Mouse (Mus musculus) olfactory bulb, adult 2 months (tissue): Measurements from ENCODE around the gene Zfp992.

Experiments
- CTCF ChIP-seq: fragments of 200-500 bp; IDR thresholded peaks from 2 replicates; pipeline ENCODE4 v1.5.1; 2012; ENCODE audit warnings: low read depth, mild to moderate bottlenecking, low read length, moderate library complexity; ENCODE audit not compliant: insufficient read depth
- POLR2A ChIP-seq: fragments of 200-500 bp; IDR thresholded peaks from 2 replicates; pipeline ENCODE4 v1.6.1; 2012; ENCODE audit warnings: mild to moderate bottlenecking, low read depth, low read length, moderate library complexity; ENCODE audit not compliant: insufficient read depth

DNA sequence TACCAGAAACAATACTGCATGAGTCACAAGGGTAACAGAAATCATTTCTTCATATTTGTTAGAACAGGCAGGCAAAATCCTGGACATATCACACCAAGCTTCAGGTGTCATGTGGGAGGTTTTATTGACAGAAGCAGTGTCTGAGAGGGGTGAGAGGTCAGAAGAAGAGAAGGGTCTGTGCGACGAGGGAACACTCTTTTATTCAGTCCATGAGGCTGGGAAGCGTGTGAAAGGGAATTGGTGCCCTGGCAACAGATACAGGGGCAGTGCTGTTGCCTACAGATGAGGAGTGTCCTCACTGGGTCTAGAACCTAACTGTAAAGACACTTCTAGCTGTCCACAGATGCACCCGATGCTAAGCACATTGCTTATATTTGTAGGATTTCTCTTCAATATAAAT, 46.2 kb downstream of the Zfp992 start:
- TF ChIP-seq CTCF (no peak), POLR2A (no peak)
